Mouse (Mus musculus): ENCODE measurements around the gene Cdc37. TPM values are rescaled to one million over a fixed set of nuclear protein-coding genes. Genes with fewer than 3 reads are reported as not detected.

The Cdc37 gene
- total RNA-seq (2023): 131 TPM

GRCm38 (mm10) chr9:21149654-21150419, at the start of gene Cdc37:
Gene Cdc37, minus strand, starts transcription at chr9:21149982.

GRCm38 (mm10) chr9:21165041-21165951, 15.5 kb upstream of the Cdc37 start, which contains the start of gene Pde4a:
Gene Pde4a, plus strand, starts transcription at chr9:21165714.

GRCm38 (mm10) chr9:21131059-21131956, 18.5 kb downstream of the Cdc37 start, which contains the start of gene Tyk2:
Gene Tyk2, minus strand, starts transcription at chr9:21131243.

GRCm38 (mm10) chr9:21091707-21092320, 58.0 kb downstream of the Cdc37 start, which contains the start of the genes Gm38431 and Raver1:
Gene Gm38431, minus strand, starts transcription at chr9:21091997.
Gene Raver1, minus strand, starts transcription at chr9:21092008.

Other genes starting within 250 kb of the Cdc37 start
- 90.9 TPM for gene Dnmt1, start 190.1 kb downstream of the Cdc37 start, total RNA-seq (2023)
- gene S1pr2, start 173.2 kb downstream of the Cdc37 start, total RNA-seq (2023): 2.6 TPM
- gene Mrpl4, start 147.2 kb downstream of the Cdc37 start, total RNA-seq (2023): 41.4 TPM
- 44.3 TPM for gene Icam1, start 134.0 kb downstream of the Cdc37 start, total RNA-seq (2023)
- gene Icam4, start 120.6 kb downstream of the Cdc37 start, total RNA-seq (2023): 0.92 TPM
- gene Icam5, start 117.9 kb downstream of the Cdc37 start, total RNA-seq (2023): 0.21 TPM
- gene Zglp1, start 82.9 kb downstream of the Cdc37 start, total RNA-seq (2023): not detected
- 1.7 TPM for gene Gm49373, start 76.9 kb downstream of the Cdc37 start, total RNA-seq (2023)
- gene Fdx1l, start 76.4 kb downstream of the Cdc37 start, total RNA-seq (2023): 25.2 TPM
- 12.2 TPM for gene Gm38431, start 58.0 kb downstream of the Cdc37 start, total RNA-seq (2023)
- 107 TPM for gene Raver1, start 58.0 kb downstream of the Cdc37 start, total RNA-seq (2023)
- gene Tyk2, start 18.7 kb downstream of the Cdc37 start, total RNA-seq (2023): 48.3 TPM
- gene Pde4a, start 15.7 kb upstream of the Cdc37 start, total RNA-seq (2023): 0.92 TPM
- gene Keap1, start 89.4 kb upstream of the Cdc37 start, total RNA-seq (2023): 37.0 TPM
- not detected for gene S1pr5, start 98.5 kb upstream of the Cdc37 start, total RNA-seq (2023)
- 56.6 TPM for gene Atg4d, start 115.3 kb upstream of the Cdc37 start, total RNA-seq (2023)
- 126 TPM for gene Kri1, start 138.0 kb upstream of the Cdc37 start, total RNA-seq (2023)
- gene Cdkn2d, start 141.4 kb upstream of the Cdc37 start, total RNA-seq (2023): 54.8 TPM
- gene Ap1m2, start 162.4 kb upstream of the Cdc37 start, total RNA-seq (2023): 4.0 TPM
- 390 TPM for gene Slc44a2, start 170.7 kb upstream of the Cdc37 start, total RNA-seq (2023)
- gene Ilf3, start 217.9 kb upstream of the Cdc37 start, total RNA-seq (2023): 101 TPM